Mouse (Mus musculus) brain, embryonic 14.5 days (tissue): ENCODE results near the gene Ghrhr. TPM values are rescaled to one million over a fixed set of nuclear protein-coding genes. Genes with fewer than 3 reads are reported as not detected.

Experiments used
- DNase-seq: peaks from one replicate; pipeline ENCODE4 v3.0.0-alpha.2; 2011; ENCODE audit warnings: low read depth
- CTCF ChIP-seq: fragments of 200-500 bp; IDR thresholded peaks from 2 replicates; pipeline ENCODE4 v1.5.1; 2012; ENCODE audit warnings: inconsistent platforms, mild to moderate bottlenecking, moderate library complexity, borderline replicate concordance; ENCODE audit not compliant: insufficient read depth, insufficient read length; ENCODE audit errors: extremely low read depth
- POLR2A ChIP-seq: fragments of 200-500 bp; IDR thresholded peaks from 2 replicates; pipeline ENCODE4 v1.6.1; 2012; ENCODE audit warnings: mild to moderate bottlenecking, inconsistent platforms, borderline replicate concordance; ENCODE audit not compliant: poor library complexity, insufficient read depth, insufficient read length, severe bottlenecking; ENCODE audit errors: extremely low read depth
- polyA plus RNA-seq: library from polyadenylated mRNA; depleted of rRNA; stranded (reverse); fragments of >200 nt; gene quantifications from 2 replicates; pipeline ENCODE4 v1.2.3, GENCODE M21; 2012

Ghrhr gene
- polyA plus RNA-seq, 1 experiment, result not detected

DNA sequence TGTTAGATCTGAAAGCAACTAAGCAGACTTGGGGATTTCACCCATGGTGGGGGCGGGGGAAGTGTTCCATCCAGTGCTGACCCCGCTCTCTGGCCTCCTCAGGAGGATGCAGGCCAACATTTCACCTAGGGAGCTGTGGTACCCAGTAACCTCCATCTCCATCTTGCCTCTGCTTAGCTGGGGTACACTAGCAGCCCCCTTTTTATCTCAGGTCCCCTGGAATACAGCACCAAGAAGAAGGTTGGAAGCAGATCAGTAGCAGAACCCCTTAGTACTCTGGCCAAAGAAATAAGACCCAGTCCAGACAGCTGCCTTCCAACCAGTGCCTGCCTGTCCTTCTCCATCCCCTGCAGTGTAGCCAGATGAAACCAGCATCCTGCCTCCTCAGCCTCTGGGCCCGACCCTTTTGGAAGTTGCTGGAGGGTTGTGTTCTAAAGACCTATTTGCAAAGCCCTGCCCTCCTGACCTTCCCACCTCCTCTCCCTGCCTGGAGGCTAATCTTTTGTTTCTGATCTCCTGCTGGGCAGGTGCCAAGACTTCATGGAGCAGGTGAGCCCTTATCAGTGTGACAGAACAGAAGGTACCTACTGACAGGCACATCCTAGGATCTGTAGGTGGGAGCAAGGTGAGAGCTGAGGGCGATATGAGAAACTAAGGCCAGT, 21.5 kb upstream of the Ghrhr start:
- no peak for TF ChIP-seq CTCF
- TF ChIP-seq POLR2A, result no peak
- DNase-seq, result no peak

GRCm38 (mm10) chr6:55355575-55355974, 20.5 kb upstream of the Ghrhr start:
- DNase-seq, result no peak
- no peak for TF ChIP-seq POLR2A
- no peak for TF ChIP-seq CTCF

- no peak for DNase-seq
- TF ChIP-seq POLR2A, result no peak
- no peak for TF ChIP-seq CTCF
These were observed 19.9 kb upstream of the Ghrhr start for GRCm38 (mm10) chr6:55356017-55356703.

- no peak for DNase-seq
- TF ChIP-seq CTCF, result no peak
- TF ChIP-seq POLR2A, result no peak
These were observed 19.0 kb upstream of the Ghrhr start for GRCm38 (mm10) chr6:55356976-55357635.

DNA sequence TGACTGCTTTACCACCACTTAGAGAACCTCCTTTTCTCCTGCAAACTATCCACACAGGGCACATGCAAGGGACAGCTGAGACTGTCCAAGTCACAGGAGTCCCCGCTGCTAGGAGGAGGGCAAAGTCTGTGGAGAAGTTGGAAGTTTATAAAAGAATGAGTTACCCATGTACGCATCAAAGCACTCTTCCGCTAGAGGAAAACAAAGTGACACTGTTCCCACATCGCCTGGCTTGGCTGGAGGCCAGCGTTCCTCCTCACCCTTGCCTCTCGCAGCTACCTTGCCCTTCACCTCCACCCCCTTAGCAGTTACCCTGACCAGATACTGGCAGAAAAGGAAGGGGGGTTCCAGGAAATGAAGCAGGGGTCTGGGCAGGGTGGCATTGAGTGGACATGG, 18.5 kb upstream of the Ghrhr start:
- no peak for TF ChIP-seq POLR2A
- TF ChIP-seq CTCF, result no peak
- peak; percentile 30 for DNase-seq

DNA sequence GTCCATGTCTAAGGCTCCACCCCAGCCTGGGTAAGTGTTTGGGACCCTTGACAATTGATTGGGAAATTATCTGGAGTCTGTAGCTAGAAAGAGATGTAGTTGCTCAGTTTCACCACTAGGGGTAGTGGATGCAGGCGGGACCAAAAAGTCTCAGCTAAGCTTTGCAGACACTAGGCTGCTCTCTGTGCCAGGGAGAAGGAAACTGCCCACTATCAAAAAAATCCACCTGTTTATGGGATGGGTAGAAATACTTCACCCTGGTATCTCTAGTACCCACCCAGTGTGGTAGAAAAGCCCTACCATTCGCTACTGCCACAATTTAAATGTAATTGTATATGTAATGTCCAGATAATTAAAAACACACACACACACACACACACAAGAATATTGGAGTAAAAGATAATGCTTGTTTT, 17.4 kb upstream of the Ghrhr start:
- TF ChIP-seq POLR2A (no peak), CTCF (peak; percentile 74; the same call in 1 of the 2 replicates)

DNA sequence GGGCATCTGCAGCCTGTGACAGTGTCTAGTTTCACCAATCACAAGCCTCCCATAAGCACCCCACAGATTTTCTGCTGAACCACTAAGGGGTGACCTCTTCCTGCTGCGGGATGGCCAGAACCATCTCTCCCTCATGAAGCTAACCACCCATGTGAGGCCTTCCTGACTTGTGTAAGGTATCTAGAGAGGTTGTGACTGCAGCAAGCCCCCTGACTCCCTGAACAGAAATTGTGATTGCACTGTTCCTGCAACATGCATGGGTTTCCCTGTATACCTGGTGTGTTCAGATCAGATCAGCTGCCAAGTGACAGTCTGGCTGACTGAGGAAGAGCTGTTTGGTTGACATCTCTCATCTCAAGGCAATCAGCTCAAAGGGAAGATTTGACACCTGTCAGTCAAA, 13.4 kb upstream of the Ghrhr start:
- DNase-seq, result no peak
- TF ChIP-seq POLR2A (no peak), CTCF (no peak)

More for the DNA sequence above, 17.4 kb upstream of the Ghrhr start:
- peak; percentile 53 for DNase-seq

GRCm38 (mm10) chr6:55367126-55367525, 9.0 kb upstream of the Ghrhr start:
- TF ChIP-seq POLR2A (no peak), CTCF (no peak)
- no peak for DNase-seq

DNA sequence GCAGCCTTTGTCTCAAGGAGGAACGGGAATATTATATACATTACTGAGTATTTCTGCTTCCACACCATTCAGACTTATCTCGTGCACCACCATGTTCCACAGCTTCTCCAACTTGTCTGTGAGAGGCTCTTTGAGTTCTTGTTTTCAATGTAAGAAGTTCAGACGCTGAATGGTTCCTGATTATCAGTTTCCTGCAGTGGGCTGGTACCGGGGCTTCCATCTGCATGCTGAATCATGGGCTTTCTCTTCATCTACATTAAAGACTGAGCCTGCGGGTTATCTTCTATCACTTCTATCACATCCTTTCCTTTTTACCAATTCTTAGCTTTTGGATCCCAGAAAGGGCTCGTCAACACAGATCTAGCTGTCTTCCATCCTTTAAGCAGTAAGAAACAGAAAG, 5.3 kb upstream of the Ghrhr start:
- TF ChIP-seq POLR2A (no peak), CTCF (no peak)
- DNase-seq, result no peak

- no peak for DNase-seq
- TF ChIP-seq POLR2A (no peak), CTCF (no peak)
These were observed 416 bp downstream of the Ghrhr start for GRCm38 (mm10) chr6:55376511-55376910.

GRCm38 (mm10) chr6:55377461-55377860, 1.4 kb downstream of the Ghrhr start:
- no peak for DNase-seq
- no peak for TF ChIP-seq POLR2A
- TF ChIP-seq CTCF, result no peak

DNA sequence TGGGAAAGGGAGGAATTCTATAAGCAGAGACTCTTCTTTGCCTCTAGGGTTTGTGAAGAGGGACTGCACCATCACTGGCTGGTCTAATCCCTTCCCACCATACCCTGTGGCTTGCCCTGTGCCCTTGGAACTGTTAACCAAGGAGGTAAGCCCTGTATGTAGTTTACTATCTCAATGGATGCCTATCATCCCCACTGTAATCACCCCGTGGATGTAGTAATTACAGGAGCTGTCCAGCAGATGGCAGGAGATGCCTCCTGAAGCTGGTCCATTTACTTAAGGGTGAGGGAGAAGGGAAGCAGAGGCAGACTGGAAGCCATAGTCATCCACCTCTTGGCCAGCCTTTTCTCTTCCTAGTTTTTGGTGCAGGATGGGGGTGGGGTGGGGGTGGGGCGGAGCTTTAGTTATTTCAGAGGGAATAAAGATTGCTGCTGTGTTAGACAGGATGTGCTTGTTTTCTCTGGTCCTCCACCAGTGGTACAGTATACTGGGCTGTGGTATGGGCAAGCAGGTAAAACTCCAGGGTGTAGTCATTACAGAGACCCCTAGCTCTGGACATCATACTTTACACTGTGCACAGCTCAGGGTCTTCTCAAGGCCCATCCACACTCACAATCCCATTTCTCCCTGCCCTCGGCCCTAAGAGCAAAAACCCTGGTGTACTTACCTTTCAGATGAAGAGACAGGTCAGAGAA, 3.7 kb downstream of the Ghrhr start:
- TF ChIP-seq POLR2A (no peak), CTCF (peak; percentile 79; the same call in 1 of the 2 replicates)
- DNase-seq, result peak; percentile 82
